Mouse (Mus musculus) right cerebral cortex, postnatal 14 days (tissue): ENCODE measurements around the gene Dchs1.
A peak's percentile ranks its signal among the peaks of the same experiment; 100 is the strongest.
"Not testable (repeated sequence)": the region's sequence is repeated elsewhere in the genome, so short reads cannot be mapped to it uniquely, and the experiment has no call there.

Experiments used
- DNase-seq: peaks from one replicate; pipeline ENCODE4 v3.0.0; 2022

The Dchs1 gene

DNA sequence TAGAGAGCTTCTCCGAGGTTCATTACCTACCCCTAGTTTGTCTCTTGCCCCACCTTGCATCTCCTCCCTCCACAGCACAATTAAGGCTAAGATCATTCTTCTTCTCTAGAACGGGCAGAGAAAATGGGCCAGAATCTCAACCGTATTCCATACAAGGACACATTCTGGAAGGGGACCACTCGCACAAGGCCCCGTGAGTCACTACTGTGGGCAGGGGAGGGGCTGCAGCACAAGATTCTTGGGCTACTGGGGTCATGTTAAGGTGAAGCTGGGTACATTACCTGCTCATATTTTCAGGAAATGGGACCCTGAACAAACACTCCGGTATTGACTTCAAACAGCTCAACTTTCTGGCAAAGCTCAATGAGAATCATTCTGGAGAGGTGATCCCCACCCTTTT is 46.6 kb downstream of the Dchs1 start:
- no peak for DNase-seq

DNA sequence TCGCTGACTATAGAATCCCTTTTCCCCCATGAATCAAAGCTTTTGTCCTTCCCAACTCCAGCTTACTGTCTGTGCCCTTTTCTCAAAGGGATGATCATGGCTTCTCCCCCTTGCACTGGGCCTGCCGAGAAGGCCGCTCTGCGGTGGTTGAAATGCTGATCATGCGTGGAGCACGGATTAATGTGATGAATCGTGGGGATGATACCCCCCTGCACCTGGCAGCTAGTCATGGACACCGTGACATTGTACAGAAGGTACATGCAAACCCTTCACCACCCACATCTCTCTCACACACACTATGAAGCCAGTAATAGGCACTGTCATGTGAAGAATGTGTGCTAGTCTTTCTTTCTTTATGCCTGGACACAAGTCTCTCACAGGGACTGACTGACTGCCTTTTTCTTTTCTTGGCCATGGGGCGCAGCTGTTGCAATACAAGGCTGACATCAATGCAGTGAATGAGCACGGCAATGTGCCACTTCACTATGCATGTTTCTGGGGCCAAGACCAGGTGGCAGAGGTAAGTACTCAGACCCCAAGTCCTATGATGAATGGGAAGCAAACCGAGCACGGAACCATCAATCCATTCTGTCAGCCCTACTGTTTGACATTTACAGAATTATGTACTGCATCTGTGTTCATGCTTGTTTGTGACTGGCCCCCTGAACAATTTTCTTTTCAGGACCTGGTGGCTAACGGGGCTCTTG is 47.2 kb downstream of the Dchs1 start:
- no peak for DNase-seq

DNA sequence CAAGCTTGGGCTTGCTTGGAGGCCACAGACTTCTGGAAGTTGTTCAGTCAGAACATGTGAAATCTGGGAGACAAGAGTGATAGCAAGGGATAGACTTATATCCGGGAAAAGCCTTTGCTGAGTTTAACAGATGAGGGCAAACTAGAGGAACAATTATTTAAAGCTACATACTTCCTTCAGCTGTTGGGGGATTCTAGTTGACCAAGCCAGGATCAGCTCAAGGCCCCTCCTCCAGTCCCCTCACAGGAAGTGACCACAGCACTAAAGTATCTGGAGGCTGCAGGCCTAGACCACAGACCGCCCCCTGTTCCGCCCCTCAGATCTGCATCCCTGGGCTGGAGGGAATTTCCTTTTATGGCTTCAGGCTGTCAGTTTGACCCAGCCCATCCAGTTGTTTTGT is 48.5 kb downstream of the Dchs1 start:
- no peak for DNase-seq

DNA sequence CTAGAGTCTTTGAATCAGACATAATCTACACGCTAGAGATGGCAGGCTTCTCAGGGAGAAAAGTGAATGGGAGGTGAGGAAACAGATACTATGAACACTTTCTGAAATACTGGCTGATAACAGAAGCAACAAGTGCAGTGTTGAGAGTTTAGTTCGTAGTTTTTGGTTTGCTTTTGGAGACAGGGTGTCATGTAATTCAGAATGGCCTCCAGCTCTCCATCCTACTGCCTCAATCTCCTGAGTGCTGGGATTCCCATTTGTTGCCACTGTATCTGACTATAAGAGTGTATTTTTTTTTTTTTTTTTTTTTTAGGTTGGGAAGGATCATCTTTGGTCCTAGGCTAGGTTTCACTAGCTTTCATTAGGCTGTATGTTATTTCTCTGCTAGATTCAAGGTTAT is 49.2 kb downstream of the Dchs1 start:
- DNase-seq, result no peak

DNA sequence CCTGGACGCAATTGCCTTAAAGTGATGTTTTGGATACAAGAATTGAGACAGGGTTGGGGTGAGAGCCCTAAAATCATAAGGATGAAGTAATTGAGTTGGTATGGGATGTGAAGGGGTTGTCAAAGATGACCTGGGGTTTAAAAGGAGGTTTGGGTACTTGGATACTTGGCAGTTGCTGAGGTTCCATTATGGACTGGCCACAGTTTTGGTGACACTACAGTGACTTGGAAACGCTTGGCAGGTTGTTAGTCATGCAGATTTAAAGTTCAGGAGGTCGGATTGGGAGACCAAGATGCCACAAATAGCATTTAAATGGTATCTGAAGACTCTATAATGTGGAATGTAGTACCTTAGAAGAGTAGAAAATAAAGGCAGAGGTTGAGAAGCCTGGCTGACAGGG is 49.8 kb downstream of the Dchs1 start:
- no peak for DNase-seq

DNA sequence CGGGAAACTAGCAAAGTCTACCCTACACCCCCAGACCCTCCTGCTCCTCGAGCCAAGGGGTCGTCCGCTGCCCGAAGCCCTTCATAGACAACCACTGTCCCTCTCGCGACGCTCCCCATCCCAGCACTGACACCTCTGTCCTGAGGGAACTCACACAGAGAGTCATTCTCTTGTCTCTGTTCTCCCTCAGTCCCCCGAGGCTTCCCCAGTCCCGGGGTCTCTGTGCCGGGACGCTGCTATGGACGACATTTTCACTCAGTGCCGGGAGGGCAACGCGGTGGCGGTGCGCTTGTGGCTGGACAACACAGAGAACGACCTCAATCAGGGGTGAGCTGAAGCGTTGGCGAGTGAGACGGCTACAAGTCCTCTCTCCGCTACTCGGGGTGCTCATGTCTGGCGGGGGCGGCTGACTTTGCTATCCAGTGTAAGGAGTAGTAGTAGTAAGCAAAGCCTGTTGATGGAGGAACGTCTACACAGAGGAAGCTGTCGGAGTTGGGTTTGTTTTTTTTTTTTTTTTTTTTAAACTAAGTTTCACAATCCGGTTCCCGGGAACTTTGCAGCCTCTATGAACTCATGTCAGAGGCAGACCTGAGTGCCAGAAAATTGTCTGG is 50.4 kb downstream of the Dchs1 start, which contains the start of gene Rrp8:
Rrp8 (minus strand) TSS at position 475 of the 611 bp plus-strand sequence.
- DNase-seq, result no peak

DNA sequence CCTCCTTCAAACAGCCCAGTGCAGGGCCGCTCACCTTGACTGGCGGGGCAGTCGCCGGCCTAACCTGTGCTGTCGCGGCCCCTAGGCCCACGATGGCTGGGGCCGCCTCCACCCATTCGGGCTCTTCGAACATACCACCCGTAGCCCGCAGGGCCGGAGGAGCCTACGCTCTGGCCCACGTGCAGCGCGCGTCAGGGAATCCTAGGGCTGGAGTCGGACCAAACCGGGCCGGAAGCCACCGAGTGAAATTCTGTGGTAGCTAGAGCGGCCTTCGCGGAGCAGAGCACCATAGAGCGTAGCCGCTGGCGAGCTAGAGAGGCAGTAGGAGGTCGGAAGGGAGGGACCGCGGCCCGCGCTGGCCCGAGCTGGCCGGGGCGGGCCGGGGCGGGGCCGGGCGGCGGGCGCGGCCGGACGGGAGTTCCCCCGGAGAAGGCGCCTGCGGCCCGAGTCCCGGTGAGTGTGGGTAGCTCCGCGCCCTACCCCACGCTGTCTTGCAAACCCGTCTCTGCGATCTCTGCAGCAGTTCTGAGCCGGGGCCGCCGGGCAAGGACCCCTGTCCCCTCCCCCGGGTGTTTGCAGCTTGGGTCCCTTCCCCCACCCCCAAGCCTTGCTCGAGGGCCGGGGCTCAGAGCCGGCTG is 51.1 kb downstream of the Dchs1 start, which contains the start of gene Ilk:
Ilk (plus strand) TSS at position 329 of the 638 bp plus-strand sequence.
- DNase-seq, result peak; percentile 90

DNA sequence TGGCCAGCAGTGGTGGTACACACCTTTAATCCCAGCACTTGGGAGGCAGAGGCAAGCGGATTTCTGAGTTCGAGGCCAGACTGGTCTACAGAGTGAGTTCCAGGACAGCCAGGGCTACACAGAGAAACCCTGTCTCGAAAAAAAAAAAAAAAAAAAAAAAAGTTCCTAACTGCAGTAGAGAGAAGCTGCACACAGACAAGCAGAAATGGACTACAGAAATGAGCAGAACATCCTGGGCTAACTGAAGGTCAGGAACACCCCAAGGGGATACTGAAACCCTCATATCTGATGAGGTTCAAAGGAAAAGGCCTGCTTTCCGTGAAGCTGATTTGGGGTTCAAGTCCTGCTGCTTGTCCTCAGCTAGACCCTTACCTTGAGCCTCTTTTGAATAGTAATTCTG is 52.0 kb downstream of the Dchs1 start:
- not testable (repeated sequence) for DNase-seq

DNA sequence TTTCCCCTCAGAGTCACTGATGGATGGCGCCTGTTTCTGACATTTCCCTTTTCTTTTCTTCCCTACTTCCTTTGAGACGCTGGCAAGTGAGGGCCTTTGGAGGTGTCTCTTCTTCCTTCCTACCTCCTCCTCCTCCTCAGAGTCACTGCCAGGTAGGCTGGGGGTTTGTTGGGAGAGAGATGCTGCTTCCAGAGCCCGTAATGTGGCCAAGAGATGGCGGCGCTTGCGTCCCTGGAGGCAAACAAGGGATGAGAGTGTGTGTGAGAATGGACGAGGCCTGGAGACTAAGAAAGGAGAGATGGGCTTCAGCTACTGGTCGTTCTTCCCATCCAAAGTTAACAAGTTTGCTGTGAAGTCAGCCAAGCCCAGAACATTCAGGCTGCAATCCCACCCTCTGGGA is 52.6 kb downstream of the Dchs1 start:
- DNase-seq, result no peak

DNA sequence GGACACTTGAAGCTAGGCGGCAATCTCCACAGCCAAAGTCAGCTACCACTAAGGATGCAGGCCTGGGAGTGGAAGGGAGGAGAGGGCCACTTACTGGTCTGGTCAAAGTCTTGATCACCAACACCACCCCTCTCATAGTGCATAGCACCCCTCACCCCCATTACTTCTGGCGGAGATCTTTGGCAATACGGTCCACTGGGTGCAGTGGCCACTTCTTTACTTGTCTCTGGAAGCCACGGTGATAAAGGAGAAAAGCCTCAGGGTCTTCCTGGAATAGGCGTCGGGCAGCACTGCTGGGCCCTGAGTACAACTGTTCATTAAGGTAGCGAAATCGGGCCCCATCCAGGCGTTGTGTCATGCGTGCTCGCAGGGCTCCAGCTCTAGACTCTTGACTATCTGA is 53.6 kb downstream of the Dchs1 start:
- no peak for DNase-seq

DNA sequence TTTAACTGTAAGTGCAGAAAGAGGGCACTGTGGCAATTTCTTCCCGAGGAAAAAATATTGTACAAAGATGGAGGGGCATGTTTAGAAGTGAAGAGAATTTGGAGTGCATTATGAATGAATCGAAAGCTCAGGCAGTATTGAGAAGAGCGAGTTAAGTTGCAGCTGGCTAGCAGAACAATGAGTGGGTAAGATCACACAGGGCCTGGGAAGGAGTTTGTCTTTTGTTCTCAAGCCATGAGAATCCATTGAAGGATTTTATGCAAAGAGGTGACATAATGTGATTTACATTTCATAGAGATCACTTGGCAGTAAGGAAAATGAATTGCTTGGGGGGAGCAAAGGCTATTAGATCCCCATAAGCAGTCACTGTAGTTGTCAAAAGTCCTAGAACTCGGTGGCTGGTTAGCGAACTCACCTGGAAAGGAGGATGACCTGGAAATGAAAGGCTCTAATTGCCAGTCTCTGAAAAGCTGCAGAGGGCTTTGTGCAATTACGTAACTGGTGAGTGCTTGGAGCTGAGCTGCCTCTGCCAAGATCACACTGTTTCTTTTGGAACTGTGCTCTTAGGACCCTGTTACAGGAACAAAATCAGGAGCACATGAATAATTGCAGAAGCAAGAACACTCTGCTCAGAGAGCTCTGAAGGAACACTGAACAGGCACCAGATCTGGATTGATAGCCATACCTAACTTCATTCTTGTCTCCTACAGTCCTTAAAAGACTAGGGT is 58.6 kb downstream of the Dchs1 start:
- DNase-seq, result no peak

DNA sequence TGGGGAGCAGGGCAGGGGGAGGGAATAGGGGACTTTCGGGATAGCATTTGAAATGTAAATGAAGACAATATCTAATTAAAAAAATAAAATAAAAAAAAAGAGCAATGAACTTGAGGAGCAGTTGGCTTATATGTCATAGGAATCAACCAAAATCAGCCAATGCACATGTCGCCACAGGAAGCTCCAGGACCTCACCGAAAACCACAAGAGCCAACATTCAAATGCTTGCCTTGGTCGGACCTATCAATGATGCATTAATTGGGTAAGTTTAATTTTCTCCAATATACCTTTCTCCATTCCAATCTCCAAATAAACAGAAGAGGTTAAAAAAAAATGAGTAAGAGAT is 60.5 kb downstream of the Dchs1 start:
- DNase-seq, result no peak

DNA sequence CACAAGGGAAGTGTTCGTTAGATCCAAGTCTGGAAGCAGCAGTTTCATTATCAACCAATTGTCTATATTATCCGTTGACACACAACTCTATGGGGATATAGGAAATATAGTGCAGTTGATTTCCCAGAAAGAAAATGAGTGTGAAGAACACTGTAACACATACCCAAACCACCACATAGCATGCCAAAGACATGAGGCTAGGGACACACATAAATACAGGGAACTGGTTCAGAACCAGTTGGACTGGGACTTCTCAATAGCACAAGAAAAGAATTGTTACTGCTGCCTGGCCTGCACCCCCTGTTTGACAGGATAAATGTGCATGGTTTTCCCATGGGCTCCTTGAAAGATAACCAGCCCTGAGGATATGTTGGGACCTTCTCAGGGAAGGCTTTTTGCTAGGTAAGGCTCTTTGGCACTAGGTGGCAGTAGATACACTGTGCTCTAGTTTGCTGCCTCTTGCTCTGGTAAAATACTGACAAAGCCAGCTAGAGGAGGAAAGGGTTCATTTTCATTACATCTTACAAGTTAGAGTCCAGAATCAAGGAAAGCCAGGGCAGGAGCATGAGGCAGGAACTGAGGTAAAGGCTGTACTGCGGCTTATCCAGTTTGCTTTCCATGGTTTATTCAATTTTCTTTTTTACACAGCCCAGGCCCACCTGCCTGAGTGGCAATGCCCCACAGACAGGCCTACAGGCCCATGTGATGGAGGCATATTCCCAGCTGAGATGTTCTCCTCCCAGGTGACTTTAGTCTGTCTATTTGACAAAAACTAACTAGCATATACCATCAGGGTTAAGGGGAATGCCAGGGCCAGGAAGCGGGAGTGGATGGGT is 61.1 kb downstream of the Dchs1 start:
- DNase-seq, result no peak

DNA sequence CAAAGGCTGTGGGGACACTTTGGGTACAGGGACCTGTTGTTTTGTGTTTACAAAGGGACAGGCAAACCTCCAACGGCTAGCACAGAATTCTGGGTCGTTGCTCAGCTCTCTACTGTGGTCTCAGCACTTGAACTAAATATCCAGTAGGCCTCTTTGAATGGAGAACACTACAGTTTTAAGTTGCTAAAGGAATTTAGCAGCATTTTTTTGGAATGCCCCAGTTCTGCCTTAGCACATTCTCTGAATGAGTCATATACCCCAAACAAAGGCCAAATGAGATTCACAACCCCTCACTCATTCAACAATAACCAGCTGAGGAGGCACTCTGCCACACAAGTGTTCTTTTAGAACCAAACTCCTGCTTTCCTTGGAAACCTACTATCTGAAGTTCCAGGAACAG is 65.5 kb downstream of the Dchs1 start:
- DNase-seq, result no peak

DNA sequence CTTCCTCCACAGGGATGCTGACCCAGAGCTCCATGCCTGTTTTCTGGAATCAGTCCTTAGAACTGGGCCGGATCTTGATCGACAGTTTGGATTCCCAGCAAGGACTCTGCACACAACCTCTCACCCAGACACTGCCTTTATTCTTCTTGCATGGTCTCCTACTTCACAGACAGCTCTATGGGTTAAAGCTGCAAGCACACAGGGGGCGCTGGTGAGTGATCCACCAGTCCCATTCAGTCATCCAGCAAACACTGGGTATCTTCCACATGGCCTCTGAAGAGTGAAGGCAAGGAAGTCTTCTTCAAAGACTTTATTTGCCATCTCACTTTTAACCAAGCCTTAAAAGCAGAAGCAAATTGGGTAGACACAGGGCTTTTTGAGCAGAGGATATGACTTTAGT is 72.1 kb downstream of the Dchs1 start:
- no peak for DNase-seq

DNA sequence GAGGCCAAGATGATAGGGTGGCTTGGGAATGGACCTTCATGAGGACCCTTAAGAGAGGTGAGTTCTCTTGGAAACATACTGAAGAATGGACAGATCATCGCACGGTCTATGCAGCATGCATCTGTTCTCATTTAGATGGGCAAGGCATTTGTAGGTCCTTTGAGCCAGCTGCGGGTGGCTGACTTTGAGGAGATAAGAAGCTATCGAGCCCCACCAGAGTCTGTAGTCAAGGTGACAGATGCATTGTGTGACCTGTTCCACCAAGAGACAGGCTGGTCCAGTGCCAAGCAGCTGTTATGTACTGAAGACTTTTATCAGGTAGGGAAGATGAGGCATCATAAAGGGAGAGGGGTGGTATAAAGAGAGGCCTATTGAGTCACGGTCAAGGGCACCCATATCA is 78.7 kb downstream of the Dchs1 start:
- no peak for DNase-seq

DNA sequence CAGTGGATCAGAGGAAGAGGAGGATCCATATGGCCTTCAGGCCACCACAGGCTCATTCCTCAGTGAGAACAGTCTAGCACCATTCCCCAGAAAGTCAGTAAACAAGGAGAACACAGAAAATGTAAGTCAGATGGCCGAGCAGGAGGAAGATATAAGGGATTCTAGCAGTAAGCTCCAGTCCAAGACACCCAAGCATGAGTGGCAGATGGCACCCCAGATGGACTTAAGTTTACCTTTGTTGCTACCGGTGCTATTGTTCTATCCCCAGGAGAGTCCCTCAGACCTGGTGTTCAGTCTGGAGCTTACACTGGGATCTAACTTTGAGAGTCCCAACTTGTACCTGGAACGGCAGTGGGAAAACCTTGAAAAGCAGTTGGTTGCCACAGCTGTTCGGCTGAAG is 83.6 kb downstream of the Dchs1 start:
- no peak for DNase-seq

DNA sequence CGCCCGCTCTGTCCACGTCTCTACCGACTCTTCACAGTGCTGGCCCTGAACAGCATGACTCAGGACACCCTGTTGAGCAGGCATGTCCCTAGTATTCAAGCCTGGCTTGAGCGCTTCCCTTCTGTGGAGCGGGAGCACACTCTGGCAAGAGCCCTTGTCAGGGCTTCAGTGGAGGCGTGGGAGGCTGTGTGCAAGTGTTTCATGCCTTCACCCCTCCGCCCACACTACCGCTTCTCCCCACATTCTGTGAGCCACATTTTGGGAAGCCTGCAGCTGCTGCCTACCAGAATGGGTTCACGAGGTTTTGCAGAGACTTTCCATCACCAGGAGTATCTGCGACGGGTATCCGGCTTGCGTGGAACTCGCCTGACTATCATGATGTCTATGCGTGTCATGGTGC is 84.3 kb downstream of the Dchs1 start:
- DNase-seq, result no peak
